Mouse (Mus musculus) urinary bladder, postnatal 25 days (tissue): ENCODE measurements around the gene Olfr659.

Experiments used
- DNase-seq: peaks from one replicate; pipeline ENCODE4 v3.0.0; 2022; ENCODE audit warnings: low spot score

Gene Olfr659

DNA sequence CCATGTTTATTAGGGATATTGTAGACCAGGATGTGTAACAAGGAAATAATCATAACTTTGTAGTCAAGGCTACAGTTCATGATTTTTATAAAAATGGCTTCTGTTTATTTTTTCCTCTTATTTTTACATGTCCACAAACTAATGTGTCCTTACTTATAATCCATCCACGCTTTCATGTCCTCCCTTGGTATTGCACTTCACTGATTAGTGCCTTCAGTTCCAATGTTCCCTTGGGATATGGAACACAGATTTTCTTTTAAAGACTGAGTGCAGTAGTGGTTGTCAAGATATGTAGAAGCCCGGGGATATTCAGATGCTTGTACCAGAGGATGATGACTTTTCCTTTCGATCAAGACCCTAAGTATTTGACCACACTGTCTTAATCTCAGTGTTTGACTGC, at the start of gene Olfr659:
Olfr659 (plus strand) TSS at position 301 of the 400 bp plus-strand sequence.
- no peak for DNase-seq

- DNase-seq = no peak
Measured at GRCm38 (mm10) chr7:104624494-104624893, 42.1 kb upstream of the Olfr659 start, which contains the start of gene Olfr657. Gene Olfr657 (plus strand): TSS chr7:104624794.

DNA sequence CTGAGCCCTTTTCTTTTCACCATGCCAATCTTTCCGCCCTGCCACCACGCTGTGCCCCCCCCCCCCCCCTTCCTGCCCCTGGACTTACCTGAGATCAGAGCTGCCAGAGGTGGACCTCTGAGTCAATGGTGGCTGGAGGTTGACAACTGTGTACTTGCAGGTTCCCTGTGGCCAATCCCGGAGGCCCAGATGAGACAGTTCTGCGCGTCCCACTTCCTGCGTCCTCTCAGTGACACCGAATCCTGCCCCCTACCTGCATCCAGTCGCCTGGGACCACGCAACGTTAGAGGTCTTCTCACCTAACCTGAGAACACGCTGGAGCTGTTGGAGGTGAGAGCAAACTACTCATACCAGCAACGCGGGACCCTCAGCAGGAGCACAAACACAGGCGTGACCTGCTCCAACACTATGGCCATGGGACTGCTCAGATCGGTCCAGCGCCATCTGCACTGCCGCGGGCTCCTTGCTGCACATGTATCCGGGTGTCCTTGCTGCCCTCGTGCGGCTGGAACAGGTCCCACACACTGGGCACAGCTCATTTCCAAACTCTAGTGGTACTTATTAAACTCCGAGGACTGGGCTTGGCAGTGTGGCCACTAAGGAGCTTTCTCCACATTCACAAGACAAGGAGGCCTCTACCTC, 19.6 kb upstream of the Olfr659 start, which contains the start of gene Olfr658:
Olfr658 (minus strand) TSS at position 465 of the 642 bp plus-strand sequence.
- DNase-seq = no peak

GRCm38 (mm10) chr7:104686201-104686600, 19.6 kb downstream of the Olfr659 start, which contains the start of gene Olfr661:
Gene Olfr661 (plus strand): TSS chr7:104686501.
- no peak for DNase-seq
